Mouse (Mus musculus): ENCODE data around the gene Yif1b. TPM values are rescaled to one million over a fixed set of nuclear protein-coding genes. Genes with fewer than 3 reads are reported as not detected.
"Not testable (repeated sequence)": the region's sequence is repeated elsewhere in the genome, so short reads cannot be mapped to it uniquely, and the experiment has no call there.

Gene Yif1b
- polyA plus RNA-seq, 1 experiment from 2014 or later = 90.6 TPM

DNA sequence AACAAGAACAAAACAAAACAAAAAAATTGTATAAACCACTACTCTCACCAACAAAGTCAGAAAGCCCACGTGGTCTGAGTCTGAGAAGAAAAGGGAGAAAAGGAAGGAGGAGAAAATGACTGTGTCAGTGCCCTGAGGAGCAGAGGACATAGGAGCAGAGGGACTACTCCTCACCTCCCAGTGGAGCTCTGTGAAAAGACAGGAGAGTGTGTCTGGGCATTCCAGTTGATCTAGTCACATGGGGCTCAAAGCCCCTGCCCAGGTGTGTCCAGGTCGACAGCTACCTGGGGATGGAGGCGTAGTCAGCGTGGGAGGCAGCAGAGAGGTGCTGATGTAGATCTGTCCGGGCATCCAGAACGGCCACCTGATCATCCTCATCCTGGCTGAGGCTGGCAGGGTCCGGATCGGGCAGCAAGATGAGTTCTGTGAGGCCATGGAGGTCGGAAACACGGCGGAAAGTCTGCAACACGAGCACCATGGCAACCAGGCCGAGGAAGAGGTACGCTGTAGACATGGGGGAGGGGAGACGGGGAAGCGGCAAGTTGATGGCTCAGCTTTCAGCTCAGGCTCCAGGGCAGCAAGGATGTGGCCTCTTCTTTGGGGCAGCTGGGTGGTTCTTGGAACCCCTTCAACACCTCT lies 13.3 kb upstream of the Yif1b start:
- peak overlapping the region; percentile 54 for H3K9ac ChIP-seq
- H3K9me3 ChIP-seq = no peaks in the 10 kb centered on the region; the same call in 1 of the 2 replicates
- ATAC-seq (ENCODE audit: low read depth) = peak; percentile 50; the same call in 1 of the 2 replicates
- no peak overlapping the region for H3K27ac ChIP-seq (replicated peaks)
- no peak overlapping the region for H3K4me3 ChIP-seq
- no peaks in the 10 kb centered on the region for H3K36me3 ChIP-seq
- peak overlapping the region; percentile 38 for H3K4me2 ChIP-seq
- peaks cover 9% of the 10 kb centered on the region for H3K4me1 ChIP-seq (replicated peaks)
- H3K27me3 ChIP-seq = peaks cover 5% of the 10 kb centered on the region
- 19% methylated on average over 16 of the region's 16 CpGs for WGBS

DNA sequence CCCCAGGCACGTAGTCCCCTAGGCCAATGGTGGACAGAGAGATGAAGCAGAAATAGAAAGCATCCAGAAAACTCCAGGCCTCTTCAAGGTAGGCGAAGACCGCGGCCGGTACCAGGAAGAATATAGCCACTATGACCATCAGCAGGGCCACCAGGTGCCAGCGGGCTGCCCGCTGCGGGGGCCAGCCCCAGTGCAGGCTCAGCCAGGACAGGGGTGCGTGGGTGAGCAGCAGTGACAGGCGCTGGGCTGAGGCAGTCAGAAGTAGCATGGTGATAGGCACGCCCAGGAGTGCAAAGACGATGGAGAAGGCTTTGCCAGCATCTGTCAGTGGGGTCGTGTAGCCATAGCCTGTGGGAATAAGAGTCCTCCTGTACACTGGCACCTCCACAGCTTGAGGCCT lies 12.6 kb upstream of the Yif1b start:
- Histone ChIP-seq H3K4me3 (no peak overlapping the region), H3K36me3 (no peaks in the 10 kb centered on the region), H3K9me3 (no peaks in the 10 kb centered on the region), H3K27ac (replicated peaks) (no peak overlapping the region), H3K27me3 (peaks cover 11% of the 10 kb centered on the region), H3K4me2 (peak overlapping the region; percentile 38; the same call in 1 of the 2 replicates), H3K9ac (peak overlapping the region; percentile 54; the same call in 1 of the 2 replicates), H3K4me1 (replicated peaks) (peaks cover 9% of the 10 kb centered on the region)
- 73% methylated on average over 13 of the region's 13 CpGs for WGBS
- ATAC-seq (ENCODE audit: low read depth) = no peak; the same call in 1 of the 2 replicates

DNA sequence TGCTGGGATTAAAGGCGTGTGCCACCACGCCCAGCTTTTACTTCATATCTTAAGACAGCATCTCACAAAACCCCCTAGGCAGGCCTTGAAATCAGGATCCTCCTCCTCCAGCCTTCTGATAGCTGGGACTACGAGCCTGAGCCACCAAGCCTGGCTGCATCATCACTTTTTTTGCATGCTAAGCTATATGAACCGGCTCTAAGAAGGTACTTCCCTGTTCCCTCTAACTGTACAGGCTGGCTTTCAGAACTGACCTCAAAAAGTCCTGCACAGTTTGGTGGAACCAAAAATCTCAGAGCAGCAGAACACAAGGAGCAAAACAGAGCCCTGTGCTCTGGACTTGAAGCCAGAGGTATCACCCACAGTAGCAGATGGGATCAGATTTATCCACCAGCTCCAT lies 9.9 kb upstream of the Yif1b start:
- H3K9ac ChIP-seq = no peak overlapping the region
- no peak overlapping the region for H3K27ac ChIP-seq (replicated peaks)
- no peaks in the 10 kb centered on the region for H3K9me3 ChIP-seq
- peaks cover 19% of the 10 kb centered on the region for H3K4me1 ChIP-seq (replicated peaks)
- no peak for ATAC-seq (ENCODE audit: low read depth)
- H3K27me3 ChIP-seq = peaks cover 38% of the 10 kb centered on the region
- no peaks in the 10 kb centered on the region for H3K36me3 ChIP-seq
- H3K4me2 ChIP-seq = no peak overlapping the region
- no peak overlapping the region for H3K4me3 ChIP-seq
- WGBS = 70% methylated on average over 4 of the region's 4 CpGs

DNA sequence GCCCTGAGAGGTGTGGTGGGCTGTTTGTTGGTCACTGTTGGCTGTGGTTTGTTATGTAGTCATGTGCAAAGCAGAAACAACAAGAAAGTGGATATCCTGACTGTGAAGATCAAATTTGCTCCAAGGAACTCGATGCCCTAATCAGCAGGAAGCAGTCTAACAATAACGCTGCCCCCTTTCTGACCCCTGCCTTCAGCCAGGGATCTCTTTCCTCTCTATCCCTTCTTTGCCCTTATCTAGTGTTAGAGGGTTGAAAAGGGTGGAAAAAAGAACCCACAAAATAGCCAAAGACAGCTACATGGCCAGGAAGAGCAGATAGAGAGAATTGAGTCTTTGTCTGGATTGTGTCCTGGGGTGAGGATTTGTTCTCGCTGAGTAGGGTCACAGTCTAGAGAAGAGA lies 7.6 kb upstream of the Yif1b start:
- H3K9ac ChIP-seq = no peak overlapping the region
- H3K4me2 ChIP-seq = no peak overlapping the region
- H3K27me3 ChIP-seq = peaks cover 47% of the 10 kb centered on the region
- 33% methylated on average over 3 of the region's 3 CpGs for WGBS
- H3K4me1 ChIP-seq (replicated peaks) = peaks cover 10% of the 10 kb centered on the region
- no peaks in the 10 kb centered on the region for H3K36me3 ChIP-seq
- no peak overlapping the region for H3K4me3 ChIP-seq
- H3K9me3 ChIP-seq = no peaks in the 10 kb centered on the region
- ATAC-seq (ENCODE audit: low read depth) = no peak
- H3K27ac ChIP-seq (replicated peaks) = no peak overlapping the region

DNA sequence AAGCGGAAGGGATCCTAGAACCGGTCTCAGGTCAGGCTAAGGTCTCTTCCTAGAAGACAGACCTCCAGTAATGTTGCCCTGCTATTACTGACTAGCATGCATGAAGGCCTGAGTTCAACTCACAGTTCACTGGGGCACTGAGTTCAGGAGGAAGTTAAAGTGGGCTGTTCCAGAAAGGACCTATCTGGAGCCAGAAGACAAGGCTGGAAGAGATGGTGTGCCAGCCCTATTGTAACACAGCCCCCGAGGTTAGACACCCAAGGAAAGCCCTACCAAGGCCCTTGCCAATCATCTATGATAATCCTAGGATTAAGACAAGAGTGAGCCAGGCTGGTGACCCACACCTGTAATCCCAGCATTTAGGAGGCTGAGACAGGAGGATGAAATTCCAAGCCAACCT lies 6.6 kb upstream of the Yif1b start:
- peak overlapping the region; percentile 66; the same call in 1 of the 2 replicates for H3K9ac ChIP-seq
- peak overlapping the region; percentile 48 for H3K4me3 ChIP-seq
- H3K27me3 ChIP-seq = peaks cover 47% of the 10 kb centered on the region
- no peak overlapping the region for H3K27ac ChIP-seq (replicated peaks)
- no peaks in the 10 kb centered on the region for H3K9me3 ChIP-seq
- peaks cover 10% of the 10 kb centered on the region for H3K4me1 ChIP-seq (replicated peaks)
- peak overlapping the region; percentile 86 for H3K4me2 ChIP-seq
- H3K36me3 ChIP-seq = no peaks in the 10 kb centered on the region
- 51% methylated on average over 3 of the region's 3 CpGs for WGBS
- no peak for ATAC-seq (ENCODE audit: low read depth)

DNA sequence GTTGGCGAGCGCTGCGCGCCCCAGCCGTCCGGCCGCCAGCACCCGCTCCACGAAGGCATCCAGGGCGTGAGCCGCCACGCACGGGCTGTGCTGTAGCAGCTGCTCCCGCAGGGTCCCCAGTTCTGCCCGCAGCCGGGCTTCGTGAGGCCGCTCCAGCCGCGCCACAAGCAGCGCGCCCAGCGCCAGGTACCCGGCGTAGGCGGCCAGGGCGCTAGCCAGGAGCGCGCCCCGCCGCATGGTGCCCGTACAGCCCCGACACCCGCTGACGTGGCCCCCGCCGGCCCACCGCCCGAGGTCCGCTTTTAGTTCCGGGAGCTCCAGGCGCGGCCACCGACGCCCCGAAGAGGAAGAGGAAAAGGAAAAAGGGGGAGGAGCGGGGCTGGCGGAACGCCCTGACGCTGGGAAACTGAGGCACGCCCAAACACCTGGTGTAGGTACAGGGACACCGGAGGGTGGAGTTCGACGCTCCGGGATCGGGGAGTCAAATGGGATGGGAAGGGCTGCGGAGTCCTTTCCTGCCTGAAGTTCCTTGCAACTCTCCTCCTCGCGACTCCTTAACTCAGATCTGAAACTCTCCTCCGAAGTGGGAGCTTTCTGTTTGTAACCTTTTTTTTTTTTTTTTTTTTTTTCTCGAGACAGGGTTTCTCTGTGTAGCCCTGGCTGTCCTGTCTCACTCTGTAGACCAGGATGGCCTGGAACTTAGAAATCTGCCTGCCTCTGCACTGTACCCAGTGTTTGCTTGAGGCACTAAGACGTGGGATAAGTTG lies 5.7 kb upstream of the Yif1b start, which contains the start of gene Kcnk6:
Kcnk6 (minus strand) TSS at position 269 of the 767 bp plus-strand sequence.
- 1% methylated on average over 60 of the region's 62 CpGs for WGBS
- no peak for ATAC-seq (ENCODE audit: low read depth)
- peaks cover 10% of the 10 kb centered on the region for H3K4me1 ChIP-seq (replicated peaks)
- H3K4me3 ChIP-seq = peak within 1 kb of the TSS; percentile 48
- H3K36me3 ChIP-seq = no peaks in the 10 kb centered on the region
- H3K9me3 ChIP-seq = no peaks in the 10 kb centered on the region
- no peak within 1 kb of the TSS for H3K27ac ChIP-seq (replicated peaks)
- H3K9ac ChIP-seq = peak within 1 kb of the TSS; percentile 66
- peaks cover 47% of the 10 kb centered on the region for H3K27me3 ChIP-seq
- H3K4me2 ChIP-seq = peak within 1 kb of the TSS; percentile 86

DNA sequence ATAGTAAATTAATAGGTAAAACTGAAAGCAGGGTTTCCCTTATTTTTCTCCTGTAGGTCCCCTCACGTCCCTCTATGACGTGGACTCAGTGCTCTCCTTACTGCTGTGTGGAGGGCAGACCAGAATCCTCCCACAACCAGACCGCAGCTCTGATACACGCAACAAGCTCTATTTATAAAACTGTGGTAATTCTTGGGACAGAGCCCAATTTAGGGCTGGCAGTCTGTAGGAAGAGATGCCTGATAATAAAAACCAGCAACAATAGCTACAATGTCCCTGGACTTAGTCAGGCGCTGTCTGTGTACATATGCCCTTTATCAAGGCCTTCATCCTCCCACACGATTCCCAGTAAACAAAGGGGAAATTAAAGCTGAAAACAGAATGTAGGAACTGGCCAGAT lies 4.4 kb upstream of the Yif1b start:
- H3K27me3 ChIP-seq = peaks cover 47% of the 10 kb centered on the region
- H3K27ac ChIP-seq (replicated peaks) = no peak overlapping the region
- no peak overlapping the region for H3K4me2 ChIP-seq
- H3K9ac ChIP-seq = no peak overlapping the region
- H3K4me1 ChIP-seq (replicated peaks) = peaks cover 12% of the 10 kb centered on the region
- no peak for ATAC-seq (ENCODE audit: low read depth)
- no peak overlapping the region for H3K4me3 ChIP-seq
- 77% methylated on average over 6 of the region's 6 CpGs for WGBS
- H3K9me3 ChIP-seq = no peaks in the 10 kb centered on the region
- H3K36me3 ChIP-seq = no peaks in the 10 kb centered on the region

DNA sequence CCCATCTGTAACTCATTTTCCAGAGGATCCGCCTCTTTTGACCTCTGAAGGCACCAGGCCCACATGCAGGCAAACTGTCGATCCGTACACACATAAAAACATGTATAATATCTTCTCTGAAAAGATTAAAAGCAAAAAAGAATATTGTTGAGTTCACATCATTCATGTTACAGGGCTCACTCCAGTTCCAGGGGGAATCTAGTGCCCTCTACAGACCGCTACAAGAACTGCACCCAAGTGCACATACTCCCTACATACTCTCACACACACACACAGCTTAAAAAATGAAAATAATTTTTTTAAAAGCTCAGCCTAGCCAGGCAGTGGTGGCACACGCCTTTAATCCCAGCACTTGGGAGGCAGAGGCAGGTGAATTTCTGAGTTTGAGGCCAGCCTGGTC lies 3.5 kb upstream of the Yif1b start:
- Histone ChIP-seq H3K36me3 (no peaks in the 10 kb centered on the region), H3K27me3 (peaks cover 45% of the 10 kb centered on the region), H3K9ac (no peak overlapping the region), H3K4me1 (replicated peaks) (peaks cover 21% of the 10 kb centered on the region), H3K4me2 (no peak overlapping the region), H3K27ac (replicated peaks) (no peak overlapping the region), H3K9me3 (no peaks in the 10 kb centered on the region), H3K4me3 (no peak overlapping the region)
- no peak for ATAC-seq (ENCODE audit: low read depth)
- WGBS = 79% methylated on average over 5 of the region's 5 CpGs

DNA sequence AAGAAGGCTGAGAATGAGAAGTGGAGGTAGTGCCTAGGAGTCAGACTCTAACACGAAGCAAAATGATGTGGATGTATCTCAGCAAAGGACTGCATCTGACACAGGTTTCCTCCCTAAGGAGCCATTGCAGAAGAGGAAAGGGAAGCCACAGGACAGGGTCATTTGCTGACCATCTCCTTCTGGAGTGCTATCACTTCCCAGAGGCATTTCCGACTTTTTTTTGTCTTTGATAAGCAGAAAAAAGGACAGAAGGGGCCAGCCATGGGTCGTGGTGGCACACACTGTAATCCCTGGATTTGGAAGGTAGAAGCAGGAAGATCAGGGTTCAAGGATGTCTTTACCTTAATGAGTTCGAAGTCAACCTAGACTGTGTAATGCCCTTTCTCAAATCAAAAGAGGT lies 1.5 kb upstream of the Yif1b start:
- H3K4me1 ChIP-seq (replicated peaks) = peaks cover 24% of the 10 kb centered on the region
- H3K4me3 ChIP-seq = no peak overlapping the region
- ATAC-seq (ENCODE audit: low read depth) = no peak
- no peak overlapping the region for H3K4me2 ChIP-seq
- 87% methylated on average over 4 of the region's 4 CpGs for WGBS
- no peaks in the 10 kb centered on the region for H3K9me3 ChIP-seq
- no peak overlapping the region for H3K9ac ChIP-seq
- H3K36me3 ChIP-seq = no peaks in the 10 kb centered on the region
- H3K27me3 ChIP-seq = peaks cover 25% of the 10 kb centered on the region
- H3K27ac ChIP-seq (replicated peaks) = no peak overlapping the region

DNA sequence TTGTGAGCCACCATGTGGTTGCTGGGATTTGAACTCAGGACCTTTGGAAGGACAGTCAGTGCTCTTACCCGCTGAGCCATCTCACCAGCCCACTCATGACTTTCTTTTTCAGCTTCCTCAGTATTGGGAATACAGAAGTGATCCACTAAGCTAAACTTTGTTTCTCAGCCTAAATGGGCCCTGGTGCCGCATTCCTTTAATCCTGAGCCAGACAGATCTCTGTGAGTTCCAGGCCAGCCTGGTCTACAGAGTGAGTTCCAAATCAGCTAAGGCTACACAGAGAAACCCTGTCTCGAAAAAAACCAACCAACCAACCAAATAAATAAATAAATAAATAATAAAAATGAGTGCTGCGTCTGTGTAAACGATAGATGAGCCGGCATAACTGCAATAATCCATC lies 533 bp upstream of the Yif1b start:
- peaks cover 14% of the 10 kb centered on the region for H3K4me1 ChIP-seq (replicated peaks)
- peak overlapping the region; percentile 55 for H3K4me3 ChIP-seq
- peak overlapping the region; percentile 69 for H3K4me2 ChIP-seq
- H3K27ac ChIP-seq (replicated peaks) = peak overlapping the region; percentile 88
- H3K27me3 ChIP-seq = peaks cover 15% of the 10 kb centered on the region
- not testable (repeated sequence) for H3K36me3 ChIP-seq, H3K9me3 ChIP-seq
- 30% methylated on average over 6 of the region's 6 CpGs for WGBS
- peak; percentile 32; the same call in 1 of the 2 replicates for ATAC-seq (ENCODE audit: low read depth)
- peak overlapping the region; percentile 56 for H3K9ac ChIP-seq

DNA sequence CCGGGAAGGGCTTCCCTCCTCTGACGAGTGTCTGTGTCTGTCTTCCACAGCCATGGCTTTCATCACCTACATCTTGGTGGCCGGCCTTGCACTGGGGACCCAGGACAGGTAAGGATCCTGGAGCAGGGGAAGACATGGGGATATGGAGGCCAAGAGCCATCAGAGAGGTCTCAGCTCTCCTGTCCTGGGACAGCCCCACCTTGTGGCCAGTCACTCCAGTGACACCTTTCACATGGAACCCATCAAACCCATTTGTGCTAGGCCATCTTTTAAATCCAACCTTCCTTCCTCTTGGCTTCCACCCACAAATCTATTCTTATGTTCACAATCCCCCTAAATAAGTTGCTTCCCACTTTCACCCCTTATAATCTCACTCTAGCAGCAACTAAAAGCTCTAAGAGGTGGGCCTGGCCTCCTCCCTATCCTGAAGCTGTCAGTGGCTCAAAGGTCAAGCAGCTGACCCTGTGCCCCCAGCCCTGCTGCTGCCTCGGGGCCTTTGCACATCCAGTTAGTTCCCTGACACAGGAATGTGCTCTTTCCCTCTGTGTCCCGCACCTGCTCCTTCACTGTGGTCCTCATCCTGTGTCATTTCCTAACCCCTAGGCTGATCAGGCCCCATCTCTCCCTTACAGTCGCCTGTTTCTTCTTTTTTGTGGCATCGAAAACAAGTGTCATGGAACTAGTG lies 6.7 kb downstream of the Yif1b start:
- H3K4me1 ChIP-seq (replicated peaks) = peaks cover 12% of the 10 kb centered on the region; the same call in 1 of the 2 replicates
- no peak overlapping the region for H3K27ac ChIP-seq (replicated peaks)
- H3K27me3 ChIP-seq = peaks cover 31% of the 10 kb centered on the region
- H3K4me2 ChIP-seq = no peak overlapping the region
- no peak overlapping the region for H3K9ac ChIP-seq
- no peaks in the 10 kb centered on the region for H3K9me3 ChIP-seq
- peaks cover 20% of the 10 kb centered on the region for H3K36me3 ChIP-seq
- WGBS = 87% methylated on average over 7 of the region's 7 CpGs
- no peak for ATAC-seq (ENCODE audit: low read depth)
- H3K4me3 ChIP-seq = no peak overlapping the region

DNA sequence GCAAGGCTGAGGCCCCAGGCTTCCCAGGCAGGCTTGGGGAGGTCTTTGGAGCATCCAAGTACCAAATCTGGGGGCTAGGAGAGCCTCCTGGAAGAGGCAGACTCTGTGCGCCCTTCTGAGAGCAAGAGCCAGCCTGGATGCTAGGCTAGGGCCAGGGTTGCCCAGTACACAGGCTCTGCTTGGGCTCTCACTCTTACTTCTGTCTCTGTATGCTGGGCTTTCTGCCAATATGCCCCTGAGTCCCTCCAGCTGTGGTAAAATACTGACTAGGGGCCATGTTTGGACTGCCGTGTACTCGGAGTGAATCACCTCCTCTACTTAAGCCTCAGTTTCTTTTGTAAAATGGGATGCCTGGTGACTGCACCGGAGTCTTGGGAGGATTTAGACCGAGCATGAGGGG lies 7.9 kb downstream of the Yif1b start:
- peaks cover 12% of the 10 kb centered on the region; the same call in 1 of the 2 replicates for H3K4me1 ChIP-seq (replicated peaks)
- no peak for ATAC-seq (ENCODE audit: low read depth)
- WGBS = 89% methylated on average over 5 of the region's 5 CpGs
- no peak overlapping the region for H3K27ac ChIP-seq (replicated peaks)
- no peak overlapping the region for H3K4me2 ChIP-seq
- H3K9ac ChIP-seq = no peak overlapping the region
- peaks cover 20% of the 10 kb centered on the region for H3K36me3 ChIP-seq
- H3K4me3 ChIP-seq = no peak overlapping the region
- no peaks in the 10 kb centered on the region for H3K9me3 ChIP-seq
- H3K27me3 ChIP-seq = peaks cover 31% of the 10 kb centered on the region

Data from neural tube, embryonic 13.5 days (tissue).